Mouse (Mus musculus): ENCODE data around the gene Fam57b. TPM values are rescaled to one million over a fixed set of nuclear protein-coding genes. Genes with fewer than 3 reads are reported as not detected.

Fam57b gene
- polyA plus RNA-seq, 1 experiment from 2014 or later = 65.4 TPM

DNA sequence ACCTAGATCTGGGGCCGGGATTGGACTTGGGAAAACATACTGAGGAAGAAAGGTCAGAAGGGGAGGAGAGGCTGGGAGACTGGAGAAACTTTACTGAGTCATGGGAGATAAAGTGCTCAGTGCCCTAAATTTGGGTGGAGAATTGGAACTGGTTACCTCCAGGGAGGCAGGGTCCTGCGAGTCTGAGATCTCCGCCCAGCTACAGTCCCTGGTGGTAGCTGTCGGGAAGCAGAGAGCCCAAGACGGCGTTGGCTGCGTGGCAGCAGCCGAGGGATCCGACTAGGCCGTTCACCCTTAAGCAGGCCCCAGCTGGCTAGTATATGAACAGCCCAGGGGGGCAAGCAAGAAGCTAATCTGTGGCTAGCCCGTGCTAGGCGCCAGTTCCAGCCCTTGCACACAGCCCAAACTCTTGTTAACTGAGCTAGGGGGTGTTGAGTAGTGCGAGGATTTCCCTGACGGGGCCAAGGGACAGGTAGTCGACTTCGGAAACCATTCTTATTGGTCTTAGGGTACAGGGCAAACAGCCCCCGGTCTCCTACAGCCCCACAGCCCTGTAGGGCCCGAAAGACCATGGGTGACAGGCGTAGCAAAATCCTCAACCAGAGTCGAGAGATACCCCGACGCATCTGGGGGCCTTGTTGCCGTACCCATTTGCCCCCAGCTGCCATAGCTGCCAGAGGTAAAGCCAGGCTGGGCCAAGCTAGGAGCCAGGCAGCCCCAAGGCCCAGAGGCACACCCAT is 72.5 kb downstream of the Fam57b start:
- ATAC-seq (replicated peaks) = no peak
- Histone ChIP-seq H3K4me3 (no peak overlapping the region), H3K9me3 (no peaks in the 10 kb centered on the region), H3K4me1 (no peaks in the 10 kb centered on the region), H3K27ac (no peak overlapping the region), H3K4me2 (no peak overlapping the region), H3K36me3 (replicated peaks) (peaks cover 92% of the 10 kb centered on the region), H3K9ac (no peak overlapping the region), H3K27me3 (replicated peaks) (no peaks in the 10 kb centered on the region)
- 89% methylated on average over 23 of the region's 23 CpGs for WGBS

DNA sequence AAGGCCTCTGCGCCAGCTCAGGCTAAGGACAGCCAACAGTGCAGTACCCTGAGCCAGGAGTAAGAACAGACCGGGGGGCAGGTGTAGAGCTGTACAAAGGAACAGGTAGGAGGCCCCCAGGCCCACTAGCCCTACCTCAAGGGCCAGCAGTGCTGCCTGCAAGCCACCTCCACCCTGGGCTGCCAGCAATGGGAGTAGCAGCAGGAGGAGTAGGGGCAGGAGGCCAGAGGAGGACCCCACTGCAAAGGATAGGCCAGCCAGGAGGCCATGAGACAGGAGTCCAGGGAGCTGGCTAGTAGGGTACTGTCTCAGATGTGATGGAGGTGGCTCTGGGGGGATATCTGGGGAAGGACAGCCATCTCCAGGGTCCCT is 73.0 kb downstream of the Fam57b start:
- no peak overlapping the region for H3K4me2 ChIP-seq
- no peak overlapping the region for H3K9ac ChIP-seq
- H3K27ac ChIP-seq = no peak overlapping the region
- no peak overlapping the region for H3K4me3 ChIP-seq
- 96% methylated on average over 2 of the region's 2 CpGs for WGBS
- H3K4me1 ChIP-seq = no peaks in the 10 kb centered on the region
- H3K9me3 ChIP-seq = no peaks in the 10 kb centered on the region
- 0 out of 2 replicates have a peak, but pooled peaks have one; percentile 35 for ATAC-seq (replicated peaks)
- peaks cover 95% of the 10 kb centered on the region for H3K36me3 ChIP-seq (replicated peaks)
- no peaks in the 10 kb centered on the region for H3K27me3 ChIP-seq (replicated peaks)

DNA sequence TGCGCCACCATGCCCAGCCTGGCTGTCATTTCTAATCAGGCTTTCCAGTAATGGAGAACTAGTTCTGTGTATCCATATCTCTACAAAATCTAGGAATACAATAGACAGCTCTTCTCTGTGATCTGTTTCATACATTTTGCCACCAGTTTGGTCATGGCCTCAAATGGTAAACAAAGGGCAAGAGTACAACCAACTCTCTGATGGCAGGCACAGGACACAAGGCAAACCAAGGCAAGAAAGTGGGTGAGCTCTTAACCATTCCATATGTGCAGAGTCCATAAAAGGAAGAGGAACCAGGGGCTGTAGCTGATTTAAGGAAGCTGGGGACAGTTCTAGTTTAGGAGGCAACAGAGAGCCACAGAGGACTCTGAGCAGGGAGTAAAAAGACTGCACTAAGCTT is 79.8 kb downstream of the Fam57b start:
- no peak for ATAC-seq (replicated peaks)
- H3K4me1 ChIP-seq = peaks cover 23% of the 10 kb centered on the region
- no peak overlapping the region for H3K4me2 ChIP-seq
- H3K27me3 ChIP-seq (replicated peaks) = no peaks in the 10 kb centered on the region
- H3K36me3 ChIP-seq (replicated peaks) = peaks cover 82% of the 10 kb centered on the region
- H3K9ac ChIP-seq = no peak overlapping the region
- 100% methylated on average over 1 of the region's 1 CpGs for WGBS
- no peak overlapping the region for H3K27ac ChIP-seq
- H3K4me3 ChIP-seq = no peak overlapping the region
- H3K9me3 ChIP-seq = no peaks in the 10 kb centered on the region

Other genes starting within 250 kb of the Fam57b start
- 173 and 186 TPM in 2 replicates for gene Eif3c, start 231.3 kb upstream of the Fam57b start, polyA plus RNA-seq (2015; fragmentation: Nextera tagmentation; extraction: Ambion mirVana)
- 0.32 and 0.38 TPM in 2 replicates for gene Apobr, start 212.7 kb upstream of the Fam57b start, polyA plus RNA-seq (2015; fragmentation: Nextera tagmentation; extraction: Ambion mirVana)
- 34.1 and 35.6 TPM in 2 replicates for gene Cln3, start 211.9 kb upstream of the Fam57b start, polyA plus RNA-seq (2015; fragmentation: Nextera tagmentation; extraction: Ambion mirVana)
- not detected in 2 replicates for gene Il27, start 202.7 kb upstream of the Fam57b start, polyA plus RNA-seq (2015; fragmentation: Nextera tagmentation; extraction: Ambion mirVana)
- gene Nupr1, start 166.8 kb upstream of the Fam57b start, polyA plus RNA-seq (2015; fragmentation: Nextera tagmentation; extraction: Ambion mirVana) = 11.5 and 13.0 TPM in 2 replicates
- gene Sgf29, start 148.4 kb upstream of the Fam57b start, polyA plus RNA-seq (2015; fragmentation: Nextera tagmentation; extraction: Ambion mirVana) = 62.3 and 72.4 TPM in 2 replicates
- gene Sult1a1, start 121.2 kb upstream of the Fam57b start, polyA plus RNA-seq (2015; fragmentation: Nextera tagmentation; extraction: Ambion mirVana) = 8.3 and 8.9 TPM in 2 replicates
- gene Bola2, start 102.3 kb upstream of the Fam57b start, polyA plus RNA-seq (2015; fragmentation: Nextera tagmentation; extraction: Ambion mirVana) = 116 and 126 TPM in 2 replicates
- gene Slx1b, start 101.9 kb upstream of the Fam57b start, polyA plus RNA-seq (2015; fragmentation: Nextera tagmentation; extraction: Ambion mirVana) = 18.3 and 20.9 TPM in 2 replicates
- 119 and 127 TPM in 2 replicates for gene Coro1a, start 89.9 kb upstream of the Fam57b start, polyA plus RNA-seq (2015; fragmentation: Nextera tagmentation; extraction: Ambion mirVana)
- gene Mapk3, start 38.1 kb upstream of the Fam57b start, polyA plus RNA-seq (2015; fragmentation: Nextera tagmentation; extraction: Ambion mirVana) = 110 and 111 TPM in 2 replicates
- 2.2 and 2.3 TPM in 2 replicates for gene Gdpd3, start 31.3 kb upstream of the Fam57b start, polyA plus RNA-seq (2015; fragmentation: Nextera tagmentation; extraction: Ambion mirVana)
- gene Ypel3, start 20.7 kb upstream of the Fam57b start, polyA plus RNA-seq (2015; fragmentation: Nextera tagmentation; extraction: Ambion mirVana) = 201 and 224 TPM in 2 replicates
- 0.37 and 0.57 TPM in 2 replicates for gene Tbx6, start 16.2 kb upstream of the Fam57b start, polyA plus RNA-seq (2015; fragmentation: Nextera tagmentation; extraction: Ambion mirVana)
- 191 and 192 TPM in 2 replicates for gene Ppp4c, start 5.2 kb upstream of the Fam57b start, polyA plus RNA-seq (2015; fragmentation: Nextera tagmentation; extraction: Ambion mirVana)
- gene 4930451I11Rik, start 34.0 kb downstream of the Fam57b start, polyA plus RNA-seq (2015; fragmentation: Nextera tagmentation; extraction: Ambion mirVana) = not detected in 2 replicates
- gene Doc2a, start 49.7 kb downstream of the Fam57b start, polyA plus RNA-seq (2015; fragmentation: Nextera tagmentation; extraction: Ambion mirVana) = 19.8 and 23.8 TPM in 2 replicates
- gene Hirip3, start 64.3 kb downstream of the Fam57b start, polyA plus RNA-seq (2015; fragmentation: Nextera tagmentation; extraction: Ambion mirVana) = 16.7 and 22.8 TPM in 2 replicates
- gene Ino80e, start 64.7 kb downstream of the Fam57b start, polyA plus RNA-seq (2015; fragmentation: Nextera tagmentation; extraction: Ambion mirVana) = 94.4 and 100 TPM in 2 replicates
- 66.8 and 70.9 TPM in 2 replicates for gene Taok2, start 87.0 kb downstream of the Fam57b start, polyA plus RNA-seq (2015; fragmentation: Nextera tagmentation; extraction: Ambion mirVana)
- gene Tmem219, start 125.2 kb downstream of the Fam57b start, polyA plus RNA-seq (2015; fragmentation: Nextera tagmentation; extraction: Ambion mirVana) = 33.2 and 36.1 TPM in 2 replicates
- 133 and 136 TPM in 2 replicates for gene Kctd13, start 131.2 kb downstream of the Fam57b start, polyA plus RNA-seq (2015; fragmentation: Nextera tagmentation; extraction: Ambion mirVana)
- gene Asphd1, start 151.9 kb downstream of the Fam57b start, polyA plus RNA-seq (2015; fragmentation: Nextera tagmentation; extraction: Ambion mirVana) = 7.8 and 8.9 TPM in 2 replicates
- gene Sez6l2, start 152.9 kb downstream of the Fam57b start, polyA plus RNA-seq (2015; fragmentation: Nextera tagmentation; extraction: Ambion mirVana) = 50.5 and 56.2 TPM in 2 replicates
- 136 and 150 TPM in 2 replicates for gene Cdipt, start 178.2 kb downstream of the Fam57b start, polyA plus RNA-seq (2015; fragmentation: Nextera tagmentation; extraction: Ambion mirVana)
- gene Cdiptos, start 178.4 kb downstream of the Fam57b start, polyA plus RNA-seq (2015; fragmentation: Nextera tagmentation; extraction: Ambion mirVana) = 1.1 and 1.5 TPM in 2 replicates
- 4.0 and 4.5 TPM in 2 replicates for gene Mvp, start 217.0 kb downstream of the Fam57b start, polyA plus RNA-seq (2015; fragmentation: Nextera tagmentation; extraction: Ambion mirVana)
- 1.0 TPM in 1 of 2 replicates, not detected in the other for gene Pagr1b, start 218.8 kb downstream of the Fam57b start, polyA plus RNA-seq (2015; fragmentation: Nextera tagmentation; extraction: Ambion mirVana)
- 46.9 and 73.4 TPM in 2 replicates for gene Pagr1a, start 219.7 kb downstream of the Fam57b start, polyA plus RNA-seq (2015; fragmentation: Nextera tagmentation; extraction: Ambion mirVana)
- 44.9 and 52.6 TPM in 2 replicates for gene Gm42742, start 223.4 kb downstream of the Fam57b start, polyA plus RNA-seq (2015; fragmentation: Nextera tagmentation; extraction: Ambion mirVana)
- gene Prrt2, start 223.5 kb downstream of the Fam57b start, polyA plus RNA-seq (2015; fragmentation: Nextera tagmentation; extraction: Ambion mirVana) = 40.7 and 42.3 TPM in 2 replicates
- 78.0 and 89.8 TPM in 2 replicates for gene Maz, start 229.4 kb downstream of the Fam57b start, polyA plus RNA-seq (2015; fragmentation: Nextera tagmentation; extraction: Ambion mirVana)
- 21.4 and 24.8 TPM in 2 replicates for gene Kif22, start 244.8 kb downstream of the Fam57b start, polyA plus RNA-seq (2015; fragmentation: Nextera tagmentation; extraction: Ambion mirVana)

All from midbrain, embryonic 15.5 days (tissue).